Mouse (Mus musculus) retina, embryonic 14.5 days (tissue): ENCODE data around the gene Prom1.
A peak's percentile ranks its signal among the peaks of the same experiment; 100 is the strongest.

ENCODE experiments used
- DNase-seq: peaks from one replicate; pipeline ENCODE4 v3.0.0-alpha.2; 2015; ENCODE audit warnings: low spot score

Gene Prom1

DNA sequence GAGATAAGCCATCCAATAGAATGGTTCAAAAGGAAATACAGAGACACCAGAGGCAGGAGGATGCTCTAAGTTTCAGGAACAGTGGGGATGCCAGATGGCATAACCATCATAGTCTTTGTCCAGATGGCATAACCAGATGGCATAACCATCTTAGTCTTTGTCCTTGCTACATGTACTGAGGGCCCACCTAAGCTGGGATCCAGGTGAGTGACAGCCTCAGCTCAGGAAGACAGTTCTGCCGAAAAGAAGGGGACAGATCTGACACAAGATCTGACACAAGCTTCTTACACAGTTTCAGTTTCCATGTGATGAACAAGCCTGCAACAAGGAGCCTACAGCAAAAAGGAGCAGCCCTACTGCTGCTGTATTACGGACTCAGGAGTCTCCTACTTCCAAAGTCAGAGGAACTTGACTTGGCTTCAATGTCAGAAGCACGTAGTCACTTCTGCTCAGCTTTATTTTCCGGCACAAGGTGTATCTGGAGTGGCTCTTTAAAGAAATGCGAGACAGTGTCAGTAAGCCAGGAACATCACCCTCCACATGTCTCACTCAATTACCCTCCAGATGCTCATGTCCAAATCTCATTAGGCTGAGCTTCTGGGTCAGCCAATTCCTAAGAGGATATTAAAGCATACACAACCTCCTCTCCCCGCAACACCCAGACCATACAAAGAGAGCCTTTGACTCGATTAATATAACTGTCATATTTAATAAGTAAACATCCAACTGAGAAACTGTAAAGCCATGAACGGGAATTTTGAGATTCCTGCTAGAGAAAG, 21.4 kb downstream of the Prom1 start:
- peak; percentile 68 for DNase-seq

- DNase-seq: no peak
These were observed 26.4 kb downstream of the Prom1 start for GRCm38 (mm10) chr5:44075432-44075831.

DNA sequence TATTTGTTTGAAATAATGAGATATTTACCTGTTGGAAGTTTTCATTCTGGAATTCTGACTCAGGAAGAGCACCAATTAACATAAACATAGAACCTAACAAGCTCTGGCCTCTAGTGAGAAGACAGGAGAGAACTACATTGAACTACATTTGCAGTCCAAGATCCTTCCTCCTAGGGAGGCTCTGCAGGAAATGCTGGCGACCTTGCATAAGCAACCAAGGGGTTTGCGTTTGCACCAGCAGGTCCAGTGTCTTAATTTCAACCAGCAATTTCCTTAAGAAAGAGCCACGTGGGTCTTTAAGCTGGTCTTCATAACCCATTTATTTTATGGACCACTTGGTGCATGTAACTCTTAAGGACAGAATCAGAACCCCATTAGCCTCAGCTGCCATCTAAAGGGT, 28.2 kb downstream of the Prom1 start:
- no peak for DNase-seq

- no peak for DNase-seq
These were observed 31.2 kb downstream of the Prom1 start for GRCm38 (mm10) chr5:44070529-44071133.

GRCm38 (mm10) chr5:44058258-44058657, 43.6 kb downstream of the Prom1 start:
- DNase-seq: no peak

DNA sequence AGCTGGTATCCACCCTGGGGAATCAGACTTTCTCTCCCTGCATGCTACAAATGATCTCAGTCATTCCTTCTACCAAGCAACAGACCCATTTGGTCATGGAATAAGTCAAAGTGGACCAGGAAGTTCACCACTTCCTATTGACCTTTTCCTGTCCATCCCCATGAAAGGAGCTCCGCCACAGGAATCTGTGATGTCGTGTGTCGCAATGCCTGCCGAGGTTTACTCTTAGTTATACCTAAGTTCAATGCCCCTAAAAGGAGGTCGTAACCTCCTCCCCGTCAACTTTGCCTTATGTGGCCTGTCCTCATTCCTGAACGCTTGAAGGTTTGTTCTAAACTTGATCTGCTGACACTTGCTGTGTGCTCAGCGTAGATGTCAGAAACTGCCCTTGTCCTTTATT, 51.6 kb downstream of the Prom1 start:
- DNase-seq: no peak

GRCm38 (mm10) chr5:44049395-44049976, 52.3 kb downstream of the Prom1 start:
- DNase-seq: no peak

GRCm38 (mm10) chr5:44048568-44049363, 53.1 kb downstream of the Prom1 start:
- DNase-seq: peak; percentile 86

DNA sequence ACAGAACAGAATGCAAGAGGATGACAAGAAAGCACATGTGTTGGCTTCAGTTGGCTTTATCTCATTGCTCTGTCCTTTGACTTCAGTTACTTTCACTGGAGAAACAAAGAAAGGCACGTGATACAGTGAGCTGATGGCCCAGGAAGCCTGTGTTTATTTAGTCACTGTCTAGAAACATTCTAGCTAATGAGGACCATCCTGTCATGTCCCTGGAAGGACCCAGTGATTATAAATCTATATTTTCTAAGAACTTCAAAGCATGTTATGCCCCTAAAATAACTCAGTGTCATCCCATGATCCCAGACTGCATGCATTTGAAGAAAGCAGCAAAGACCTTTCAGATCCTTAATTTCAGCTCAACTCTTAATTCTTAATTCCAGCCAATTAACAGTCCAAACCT, 60.1 kb downstream of the Prom1 start:
- no peak for DNase-seq

DNA sequence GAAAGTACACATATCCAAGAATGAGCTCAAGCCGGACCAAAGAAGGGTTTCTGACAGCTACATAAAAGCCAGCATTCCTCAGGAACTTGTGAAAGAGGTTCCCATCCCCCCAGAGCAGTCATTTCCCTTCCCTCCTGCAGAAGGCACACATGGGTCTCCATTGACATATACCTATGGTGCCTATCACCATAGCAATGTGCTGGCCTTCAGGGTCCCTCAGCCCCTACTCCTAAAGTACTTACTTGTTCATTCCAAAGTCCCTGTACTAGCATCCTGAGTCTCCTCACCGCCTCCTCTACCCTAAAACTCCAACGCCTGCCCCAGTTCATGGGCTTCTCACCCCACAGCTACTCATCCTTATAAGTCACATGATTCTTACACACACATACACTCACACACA, 60.8 kb downstream of the Prom1 start:
- DNase-seq: no peak

GRCm38 (mm10) chr5:43998295-43998989, 103.4 kb downstream of the Prom1 start:
- DNase-seq: no peak

DNA sequence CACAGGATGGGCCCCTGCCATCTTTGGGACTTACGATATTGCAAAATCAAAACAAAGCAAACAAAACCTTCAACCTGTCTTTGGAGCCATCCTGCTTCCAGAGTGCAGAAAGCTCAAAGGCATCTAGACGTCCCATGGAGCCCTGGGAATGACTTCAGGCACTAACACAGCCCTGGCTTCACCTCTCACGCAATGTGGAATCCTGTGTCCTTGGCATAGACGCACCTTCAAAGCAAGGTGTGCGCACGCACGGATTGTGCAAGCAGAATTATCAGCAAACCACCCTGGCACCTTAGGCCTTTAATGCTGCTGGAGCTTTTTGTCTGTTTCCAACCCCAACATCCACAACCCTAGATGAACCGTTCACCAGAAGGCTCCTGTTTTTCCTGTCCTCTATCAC, 104.2 kb downstream of the Prom1 start:
- DNase-seq: no peak

DNA sequence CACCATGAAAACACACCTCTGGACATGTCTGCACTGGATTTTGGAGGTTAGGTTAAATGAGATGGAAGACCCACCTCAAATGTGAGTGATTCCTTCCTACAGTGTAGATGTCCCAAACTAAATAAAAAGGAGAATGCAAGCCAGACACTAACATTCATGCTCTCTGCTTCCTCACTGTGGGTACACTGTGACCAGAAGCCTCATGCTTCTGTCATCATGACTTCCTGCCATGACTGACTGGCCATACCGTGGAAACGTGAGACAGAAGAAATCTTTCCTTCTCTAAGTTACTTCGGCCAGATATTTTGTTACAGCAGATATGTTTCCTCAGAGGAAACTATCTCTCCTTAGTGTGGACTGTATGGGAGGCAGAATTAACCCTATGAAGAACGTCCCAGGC, 105.7 kb downstream of the Prom1 start:
- no peak for DNase-seq

GRCm38 (mm10) chr5:43994981-43995380, 106.9 kb downstream of the Prom1 start:
- DNase-seq: no peak

DNA sequence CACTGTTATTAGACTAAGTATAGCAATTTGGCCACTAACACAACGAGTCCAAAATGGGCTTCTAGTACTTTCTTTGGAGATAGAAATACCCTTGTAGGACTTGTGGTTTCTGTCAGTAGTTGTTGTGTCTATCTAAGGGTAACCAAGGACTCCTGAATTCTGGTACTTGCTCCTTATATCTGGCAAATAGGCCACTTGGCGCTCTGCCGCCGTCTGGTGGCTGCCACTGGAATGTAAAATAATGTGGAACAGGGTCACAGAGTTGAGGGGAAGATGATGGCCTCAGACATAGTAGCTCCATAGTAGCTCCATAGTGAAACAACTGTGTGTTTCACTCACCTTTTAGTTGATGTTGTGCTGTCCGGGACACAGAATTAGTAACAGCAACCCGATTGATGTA, 111.5 kb downstream of the Prom1 start:
- peak; percentile 72 for DNase-seq

DNA sequence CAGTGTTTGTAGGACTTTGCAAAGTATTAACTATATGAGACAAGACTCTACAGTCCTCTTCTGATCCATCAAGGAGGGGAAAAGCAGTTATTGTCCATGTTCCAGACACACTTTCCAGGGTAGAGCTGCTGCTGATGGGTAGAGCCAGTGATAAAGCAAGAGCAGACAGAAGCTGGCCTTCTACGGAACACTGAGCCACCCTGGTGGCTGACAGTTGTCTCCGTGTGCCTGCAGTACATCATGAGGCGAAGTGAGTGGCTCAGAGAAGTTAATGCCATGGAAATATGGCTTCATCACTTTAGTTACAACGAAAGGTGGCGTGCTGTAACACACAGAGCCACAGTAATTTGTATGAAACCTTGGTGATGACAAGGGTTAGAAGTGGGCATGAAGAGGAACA, 112.8 kb downstream of the Prom1 start:
- DNase-seq: no peak

GRCm38 (mm10) chr5:43986212-43986611, 115.6 kb downstream of the Prom1 start:
- no peak for DNase-seq

DNA sequence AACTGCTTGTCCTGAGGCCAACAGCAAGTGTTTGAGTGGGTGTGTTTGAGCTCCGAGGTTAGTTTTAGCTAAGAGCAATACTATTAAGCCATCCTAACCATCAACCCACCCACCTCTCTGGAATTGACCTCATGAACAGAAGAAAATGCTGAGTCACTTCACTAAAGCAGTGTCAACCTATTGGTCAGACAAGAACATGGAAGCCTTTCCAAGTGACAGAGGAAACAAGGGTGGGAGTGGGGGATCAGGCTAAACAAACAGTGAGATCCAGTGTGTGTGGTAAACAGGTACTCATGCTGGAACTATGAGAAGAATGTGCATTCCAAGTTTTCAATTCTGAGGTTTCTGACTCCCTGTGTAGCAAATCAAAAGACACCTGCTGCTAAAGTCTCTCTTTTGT, 118.9 kb downstream of the Prom1 start:
- DNase-seq: no peak

- DNase-seq: no peak
These were observed 120.2 kb downstream of the Prom1 start, which contains the start of gene Fgfbp1 for GRCm38 (mm10) chr5:43981620-43982019. Gene Fgfbp1, minus strand, starts transcription at chr5:43981779.

DNA sequence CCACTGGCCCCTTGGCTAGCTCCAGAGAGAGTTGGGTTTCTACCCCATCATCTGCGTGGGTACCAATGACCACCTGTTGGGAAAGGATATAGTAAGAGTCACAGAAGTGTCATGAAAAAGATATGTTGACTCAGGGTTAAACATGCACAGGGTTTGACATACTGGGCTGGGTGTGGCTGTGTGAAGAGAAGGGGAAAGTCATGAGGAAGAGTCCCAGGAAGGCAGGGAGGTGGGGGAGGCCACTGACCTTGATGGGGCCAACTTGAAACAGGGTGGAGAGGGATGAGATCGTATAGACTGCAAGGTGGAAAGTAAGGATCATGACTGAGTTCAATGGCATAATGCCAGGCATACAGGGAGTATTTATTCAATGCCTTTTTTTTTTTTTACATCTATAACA, 121.4 kb downstream of the Prom1 start:
- DNase-seq: no peak

DNA sequence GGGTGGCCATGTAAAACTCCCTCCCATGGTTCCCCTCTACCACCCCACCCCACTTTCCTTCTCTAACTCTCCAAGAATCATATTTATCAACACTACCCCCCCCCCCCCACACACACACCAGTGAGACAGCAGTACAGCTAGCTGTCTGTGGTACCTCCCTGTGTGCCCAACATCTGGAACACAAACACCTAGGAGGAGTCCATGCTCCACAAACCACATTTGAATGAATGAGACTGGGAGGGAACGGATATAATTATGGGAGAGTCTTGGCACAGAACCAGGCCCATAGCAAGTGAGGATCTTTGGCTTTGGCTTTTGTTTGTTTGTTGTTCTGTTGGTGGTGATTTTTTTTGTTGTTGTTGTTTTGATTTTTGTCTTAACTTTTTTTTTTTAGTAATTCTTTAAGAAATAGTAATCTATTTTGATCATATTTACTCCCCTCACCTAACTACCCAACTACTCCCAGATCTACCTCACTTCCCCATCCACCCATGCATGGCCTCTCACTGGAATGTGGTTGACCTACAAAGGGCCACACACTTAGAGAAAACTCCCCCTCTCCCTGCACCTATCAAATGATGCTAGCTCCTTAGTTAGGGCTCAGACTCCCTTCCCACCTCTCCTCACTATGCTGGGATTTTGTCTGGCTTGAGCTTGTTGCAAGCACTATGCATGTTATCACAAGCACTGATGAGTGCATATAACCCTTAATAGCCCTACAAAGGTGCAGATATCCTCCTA, 124.8 kb downstream of the Prom1 start:
- peak; percentile 8 for DNase-seq
